Mouse (Mus musculus) E14TG2a.4 (cell line): ENCODE data around the gene Zglp1.

Experiments
- CTCF ChIP-seq: conservative IDR thresholded peaks from 2 replicates; pipeline ENCODE4 v1.5.1; 2014; ENCODE audit warnings: low read length
- POU5F1 ChIP-seq: IDR thresholded peaks from 2 replicates; pipeline ENCODE4 v1.6.1; 2014; ENCODE audit warnings: low read length, borderline replicate concordance

DNA sequence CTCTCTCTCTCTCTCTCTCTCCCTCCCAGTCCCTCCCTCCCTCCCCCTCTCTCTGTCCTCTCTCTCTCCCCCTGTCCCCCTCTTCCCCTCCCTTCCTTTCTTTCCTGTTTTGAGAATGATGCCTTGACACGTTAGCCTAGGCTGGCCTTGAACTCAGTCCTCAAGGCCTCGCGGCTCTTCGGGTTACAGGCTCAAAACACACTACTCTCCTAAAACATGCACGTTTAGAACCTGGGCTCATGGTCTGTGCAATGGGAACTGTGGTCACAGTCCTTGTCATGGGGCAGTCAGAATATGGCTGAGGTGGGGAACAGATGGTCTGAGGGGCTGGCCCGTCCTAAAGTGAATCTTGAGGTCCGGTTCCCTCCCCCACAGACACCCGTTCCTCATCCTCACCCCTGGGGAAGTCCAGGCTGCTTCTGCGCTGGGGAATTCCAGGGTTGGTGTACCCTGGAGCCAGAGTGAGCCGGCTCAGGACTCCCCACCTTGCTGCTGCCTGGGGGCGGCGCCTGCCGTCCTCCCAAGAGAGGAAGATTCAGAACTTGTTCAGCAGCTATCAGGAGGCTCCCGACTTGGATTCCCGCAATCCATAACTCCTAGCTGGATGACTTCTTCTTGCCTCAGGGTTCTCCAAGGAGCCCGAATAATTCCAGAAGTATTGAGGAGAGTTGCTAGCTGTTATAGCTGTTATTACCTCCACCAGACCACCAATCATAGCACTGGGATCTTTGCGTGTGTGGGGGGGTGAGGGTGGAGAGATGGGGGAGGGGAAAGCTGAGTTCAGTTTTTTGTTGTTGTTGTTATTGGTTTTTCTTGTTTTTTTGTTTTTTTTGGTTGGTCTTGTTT, 50.3 kb downstream of the Zglp1 start:
- TF ChIP-seq CTCF (no peak), POU5F1 (no peak)
